Comparison of ENCODE assay signal across 1 mouse cellular context in genomic region chr16:18236676-18237501, GRCm38 (mm10).
TF ChIP-seq lines count a peak whose summit lies in the region.

No protein-coding gene starts in this region.

TF ChIP-seq in C2C12, 6 proteins besides CTCF, POLR2A, EP300 and RAD21:
- TF ChIP-seq MYOD1 (IDR thresholded peaks at IDR 0.05; ENCODE audit: control insufficient read depth, insufficient read length, low read depth): no peak
- no peak for TF ChIP-seq MYOG (IDR thresholded peaks at IDR 0.05; ENCODE audit: control insufficient read depth, extremely low read depth, insufficient read length)
- no peak for TF ChIP-seq FOSL1 (IDR thresholded peaks at IDR 0.05; ENCODE audit: insufficient read depth, low read length, poor library complexity, severe bottlenecking)
- no peak for TF ChIP-seq MAX (IDR thresholded peaks at IDR 0.05)
- TF ChIP-seq CEBPB (IDR thresholded peaks at IDR 0.05; ENCODE audit: low read depth): no peak
- TF ChIP-seq USF1 (IDR thresholded peaks at IDR 0.05; ENCODE audit: low read depth): no peak
TF ChIP-seq in C2C12: peak in this region for 0.
